Mouse (Mus musculus) C2C12 (cell line): ENCODE data around the gene Ryr1. TPM values are rescaled to one million over a fixed set of nuclear protein-coding genes. Genes with fewer than 3 reads are reported as not detected.
A peak's percentile ranks its signal among the peaks of the same experiment; 100 is the strongest.

ENCODE experiments used
- H3K27me3 ChIP-seq: one replicate; pipeline ENCODE4 v1.6.1; 2011; ENCODE audit not compliant: control insufficient read depth, insufficient read depth, insufficient read length
- H3K36me3 ChIP-seq: one replicate; pipeline ENCODE4 v1.6.1; 2011; ENCODE audit not compliant: control insufficient read depth, insufficient read depth
- H3K4me3 ChIP-seq: one replicate; pipeline ENCODE4 v1.5.1; 2011; ENCODE audit warnings: mild to moderate bottlenecking, control low read depth; ENCODE audit not compliant: poor library complexity, insufficient read depth, severe bottlenecking
- H3K79me2 ChIP-seq: one replicate; pipeline ENCODE4 v1.6.1; 2011; ENCODE audit not compliant: control insufficient read depth, insufficient read depth
- H3K79me3 ChIP-seq: one replicate; pipeline ENCODE4 v1.6.1; 2011; ENCODE audit warnings: low read depth, control low read depth
- H3ac ChIP-seq: one replicate; pipeline ENCODE3; 2011; ENCODE audit warnings: low read depth; ENCODE audit not compliant: control insufficient read depth, insufficient read length
- CEBPB ChIP-seq: IDR thresholded peaks from one replicate; pipeline ENCODE4 v1.6.1; 2011; ENCODE audit warnings: low read depth, mild to moderate bottlenecking, control low read depth, moderate library complexity
- CTCF ChIP-seq: IDR thresholded peaks from one replicate; pipeline ENCODE4 v1.5.1; 2011; ENCODE audit not compliant: control insufficient read depth, insufficient read depth, insufficient read length
- FOSL1 ChIP-seq: IDR thresholded peaks from one replicate; pipeline ENCODE4 v1.8.0; 2011; ENCODE audit warnings: mild to moderate bottlenecking, low read length; ENCODE audit not compliant: poor library complexity, insufficient read depth, severe bottlenecking
- MAX ChIP-seq: IDR thresholded peaks from one replicate; pipeline ENCODE4 v1.6.1; 2011; ENCODE audit warnings: mild to moderate bottlenecking, control low read depth
- MYOD1 ChIP-seq: IDR thresholded peaks from one replicate; pipeline ENCODE4 v1.6.1; 2011; ENCODE audit warnings: low read depth; ENCODE audit not compliant: control insufficient read depth, insufficient read length
- MYOG ChIP-seq: IDR thresholded peaks from one replicate; pipeline ENCODE4 v1.6.1; 2011; ENCODE audit not compliant: control insufficient read depth, insufficient read length; ENCODE audit errors: extremely low read depth
- USF1 ChIP-seq: IDR thresholded peaks from one replicate; pipeline ENCODE4 v1.6.1; 2011; ENCODE audit warnings: low read depth, mild to moderate bottlenecking, control low read depth, moderate library complexity
- polyA plus RNA-seq: library from polyadenylated mRNA; unstranded; fragments of >200 nt; fragmentation: generic; extraction: Trizol; gene quantifications from one replicate; pipeline ENCODE4 v1.2.1, GENCODE M21; 2012; ENCODE audit warnings: missing spikeins

Gene Ryr1
- polyA plus RNA-seq, 1 experiment, result 1.1 TPM

GRCm38 (mm10) chr7:29039985-29040661, 84.9 kb downstream of the Ryr1 start:
- Histone ChIP-seq H3K4me3 (no peak overlapping the region), H3K27me3 (no peaks in the 10 kb centered on the region), H3K79me3 (no peaks in the 10 kb centered on the region), H3ac (no peak overlapping the region), H3K79me2 (no peaks in the 10 kb centered on the region), H3K36me3 (no peaks in the 10 kb centered on the region)
- no peak for TF ChIP-seq CEBPB
- TF ChIP-seq MAX, result no peak
- TF ChIP-seq FOSL1, result no peak
- no peak for TF ChIP-seq MYOD1
- no peak for TF ChIP-seq USF1
- TF ChIP-seq CTCF, result no peak
- TF ChIP-seq MYOG, result no peak

- TF ChIP-seq USF1 (peak; percentile 76), MYOD1 (no peak), MAX (peak; percentile 93), CTCF (peak; percentile 11)
- Histone ChIP-seq H3K79me2 (no peaks in the 10 kb centered on the region), H3K79me3 (no peaks in the 10 kb centered on the region), H3K27me3 (no peaks in the 10 kb centered on the region), H3ac (no peak overlapping the region), H3K4me3 (no peak overlapping the region), H3K36me3 (no peaks in the 10 kb centered on the region)
Measured at GRCm38 (mm10) chr7:29039604-29039984, 85.4 kb downstream of the Ryr1 start.

- no peak for TF ChIP-seq CEBPB
- no peak for TF ChIP-seq MYOD1
- TF ChIP-seq FOSL1, result no peak
- TF ChIP-seq MAX, result no peak
- TF ChIP-seq CTCF, result no peak
- TF ChIP-seq MYOG, result no peak
- TF ChIP-seq USF1, result no peak
- Histone ChIP-seq H3K27me3 (no peaks in the 10 kb centered on the region), H3K36me3 (no peaks in the 10 kb centered on the region), H3K79me2 (no peaks in the 10 kb centered on the region), H3K79me3 (no peaks in the 10 kb centered on the region), H3ac (no peak overlapping the region), H3K4me3 (no peak overlapping the region)
Measured at GRCm38 (mm10) chr7:29037261-29037660, 87.7 kb downstream of the Ryr1 start.

- no peaks in the 10 kb centered on the region for H3K79me3 ChIP-seq
- H3K27me3 ChIP-seq, result no peaks in the 10 kb centered on the region
- TF ChIP-seq CEBPB (no peak), USF1 (no peak), FOSL1 (no peak), CTCF (no peak), MYOG (no peak), MAX (no peak), MYOD1 (no peak)
- no peaks in the 10 kb centered on the region for H3K79me2 ChIP-seq
- H3K4me3 ChIP-seq, result no peak overlapping the region
- no peak overlapping the region for H3ac ChIP-seq
- H3K36me3 ChIP-seq, result no peaks in the 10 kb centered on the region
Measured at GRCm38 (mm10) chr7:29032685-29033084, 92.3 kb downstream of the Ryr1 start.

GRCm38 (mm10) chr7:29031641-29032040, 93.3 kb downstream of the Ryr1 start:
- Histone ChIP-seq H3K79me3 (no peaks in the 10 kb centered on the region), H3K79me2 (no peaks in the 10 kb centered on the region), H3K4me3 (no peak overlapping the region), H3ac (no peak overlapping the region), H3K36me3 (no peaks in the 10 kb centered on the region), H3K27me3 (no peaks in the 10 kb centered on the region)
- TF ChIP-seq USF1 (no peak), MAX (no peak), MYOG (no peak), CTCF (no peak), CEBPB (no peak), FOSL1 (no peak), MYOD1 (no peak)
